Comparison of ENCODE assay signal across 9 mouse cellular contexts in the genomic region with DNA sequence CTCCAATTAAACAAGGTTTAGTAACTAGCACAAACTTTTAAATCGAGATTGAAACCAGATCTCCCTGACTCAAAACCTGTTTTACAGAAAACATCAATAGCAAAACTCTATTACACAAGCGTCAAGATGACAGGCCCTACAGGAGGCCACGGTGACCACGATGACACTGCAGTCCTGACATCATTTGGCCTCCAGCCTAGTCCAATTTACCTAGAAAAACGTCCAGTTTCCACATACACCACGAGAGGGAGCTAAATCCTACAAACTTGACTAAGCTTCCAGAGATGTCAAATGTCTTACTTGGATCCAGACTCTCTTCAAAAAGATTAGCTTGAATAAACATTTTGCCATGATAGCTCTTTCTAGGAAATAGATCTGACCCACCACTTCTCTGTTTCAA. TPM values are rescaled to one million over a fixed set of nuclear protein-coding genes. Genes with fewer than 3 reads are reported as not detected.
DNase-seq lines count a peak whose midpoint lies in the region; ATAC-seq lines count a peak whose summit lies in the region.
"Had no signal": no experiment of that assay in that cellular context is flagged by ENCODE, and none has a peak within 500 bp of the region (broad histone marks: within the 10 kb centered on the region; RNA-seq: fewer than 3 reads in every experiment).

No protein-coding gene starts in this region.

- H3K9ac ChIP-seq in kidney, embryonic 15.5 days = no peak overlapping the region
- H3K9ac ChIP-seq in embryonic facial prominence, embryonic 11.5 days (replicated peaks; ENCODE audit: low read length) = no peak overlapping the region
- H3K9ac ChIP-seq: embryonic facial prominence, embryonic 13.5 days had no signal

- H3K36me3 ChIP-seq in kidney, embryonic 15.5 days = peaks cover 73% of the 10 kb centered on the region
- 0 out of 2 replicates have a peak, but pooled peaks cover 2% of the 10 kb centered on the region for H3K36me3 ChIP-seq in embryonic facial prominence, embryonic 11.5 days (replicated peaks; ENCODE audit: control insufficient read depth, insufficient read depth, low read depth, low read length)

- no peak overlapping the region for H3K27ac ChIP-seq in kidney, embryonic 15.5 days
- no peak overlapping the region for H3K27ac ChIP-seq in embryonic facial prominence, embryonic 11.5 days (replicated peaks; ENCODE audit: low read depth, low read length)
- H3K27ac ChIP-seq: embryonic facial prominence, embryonic 13.5 days had no signal

- peaks cover 11% of the 10 kb centered on the region for H3K4me1 ChIP-seq in kidney, embryonic 15.5 days
- H3K4me1 ChIP-seq in embryonic facial prominence, embryonic 11.5 days (ENCODE audit: control insufficient read depth, insufficient read depth, low read length) = no peaks in the 10 kb centered on the region

- ATAC-seq in kidney, embryonic 15.5 days (replicated peaks; ENCODE audit: low FRiP score) = no peak
- ATAC-seq in embryonic facial prominence, embryonic 11.5 days (replicated peaks; ENCODE audit: insufficient number of reproducible peaks, low FRiP score, low TSS enrichment, low read depth) = no peak
- peak; percentile 84 for ATAC-seq in megakaryocyte progenitor cell, adult 5-6 weeks (replicated peaks; ENCODE audit: poor library complexity)

- 23% methylated on average over 6 of the region's 6 CpGs for WGBS in kidney, embryonic 15.5 days
- WGBS in embryonic facial prominence, embryonic 11.5 days = 34% methylated on average over 6 of the region's 6 CpGs

- no peak overlapping the region for H3K4me3 ChIP-seq in kidney, embryonic 15.5 days (replicated peaks)
- H3K4me3 ChIP-seq in embryonic facial prominence, embryonic 11.5 days (ENCODE audit: low read depth, low read length) = no peak overlapping the region
- H3K4me3 ChIP-seq: embryonic facial prominence, embryonic 13.5 days had no signal

- H3K27me3 ChIP-seq in kidney, embryonic 15.5 days = no peaks in the 10 kb centered on the region
- H3K27me3 ChIP-seq in embryonic facial prominence, embryonic 11.5 days (ENCODE audit: control insufficient read depth, insufficient read depth, low read length) = no peaks in the 10 kb centered on the region
- H3K27me3 ChIP-seq: embryonic facial prominence, embryonic 13.5 days had no signal

- no peaks in the 10 kb centered on the region for H3K9me3 ChIP-seq in kidney, embryonic 15.5 days (replicated peaks)
- H3K9me3 ChIP-seq in embryonic facial prominence, embryonic 11.5 days (replicated peaks; ENCODE audit: control insufficient read depth, low read length) = no peaks in the 10 kb centered on the region
- H3K9me3 ChIP-seq: embryonic facial prominence, embryonic 13.5 days had no signal

- H3K4me2 ChIP-seq in kidney, embryonic 15.5 days = no peak overlapping the region
- H3K4me2 ChIP-seq in embryonic facial prominence, embryonic 11.5 days (ENCODE audit: low read depth, low read length) = no peak overlapping the region
- H3K4me2 ChIP-seq: embryonic facial prominence, embryonic 13.5 days had no signal

- peak; percentile 24 for DNase-seq in kidney, adult 18-20 months
- peak; percentile 35 to 61 for DNase-seq in CD8-positive naive resting alpha-beta T cell, adult 2 months (ENCODE audit: low read depth in 2 of 2, low spot score in 2 of 2)
- DNase-seq in adrenal gland, postnatal 25 days = peak; percentile 39
- peak; percentile 83 for DNase-seq in embryonic facial prominence, embryonic 11.5 days (ENCODE audit: low spot score)
- peak; percentile 77 for DNase-seq in kidney, adult 9 months
- DNase-seq in thymus, postnatal 14 days = peak; percentile 57

RNA-seq across cellular contexts. Expression of gene Mia3, which starts 19.5 kb away (rescaled TPM):
- 99.3 and 101 TPM in 2 replicates for polyA plus RNA-seq in kidney, embryonic 15.5 days (2015; fragmentation: Nextera tagmentation; extraction: Ambion mirVana)
- total RNA-seq in adrenal gland, postnatal 25 days (2021) = 200 and 216 TPM in 2 replicates
- 89.6 and 94.7 TPM in 2 replicates for polyA plus RNA-seq in embryonic facial prominence, embryonic 11.5 days (2014; fragmentation: Nextera tagmentation; extraction: Ambion mirVana)
- total RNA-seq in megakaryocyte progenitor cell, adult 5-6 weeks (2015) = 79.0 and 81.3 TPM in 2 replicates
- total RNA-seq in megakaryocyte progenitor cell, adult 5-6 weeks (2017) = 119 and 129 TPM in 2 replicates

RNA-seq across cellular contexts. Expression of gene Taf1a, which starts 38.9 kb away (rescaled TPM):
- polyA plus RNA-seq in kidney, embryonic 15.5 days (2015; fragmentation: Nextera tagmentation; extraction: Ambion mirVana) = 21.2 and 21.3 TPM in 2 replicates
- 17.0 and 19.7 TPM in 2 replicates for total RNA-seq in adrenal gland, postnatal 25 days (2021)
- polyA plus RNA-seq in embryonic facial prominence, embryonic 11.5 days (2014; fragmentation: Nextera tagmentation; extraction: Ambion mirVana) = 17.0 and 19.5 TPM in 2 replicates
- total RNA-seq in megakaryocyte progenitor cell, adult 5-6 weeks (2015) = 16.1 and 18.4 TPM in 2 replicates
- total RNA-seq in megakaryocyte progenitor cell, adult 5-6 weeks (2017) = 19.5 and 22.4 TPM in 2 replicates

RNA-seq across cellular contexts. Expression of gene Brox, which starts 52.8 kb away (rescaled TPM):
- 44.7 and 46.8 TPM in 2 replicates for polyA plus RNA-seq in kidney, embryonic 15.5 days (2015; fragmentation: Nextera tagmentation; extraction: Ambion mirVana)
- 48.2 and 55.7 TPM in 2 replicates for total RNA-seq in adrenal gland, postnatal 25 days (2021)
- polyA plus RNA-seq in embryonic facial prominence, embryonic 11.5 days (2014; fragmentation: Nextera tagmentation; extraction: Ambion mirVana) = 51.8 and 57.2 TPM in 2 replicates
- 24.6 and 32.7 TPM in 2 replicates for total RNA-seq in megakaryocyte progenitor cell, adult 5-6 weeks (2015)
- total RNA-seq in megakaryocyte progenitor cell, adult 5-6 weeks (2017) = 35.8 and 47.5 TPM in 2 replicates

RNA-seq across cellular contexts. Expression of gene Aida, which starts 53.5 kb away (rescaled TPM):
- 45.5 and 50.8 TPM in 2 replicates for polyA plus RNA-seq in kidney, embryonic 15.5 days (2015; fragmentation: Nextera tagmentation; extraction: Ambion mirVana)
- total RNA-seq in adrenal gland, postnatal 25 days (2021) = 54.3 and 59.3 TPM in 2 replicates
- 33.7 and 40.9 TPM in 2 replicates for polyA plus RNA-seq in embryonic facial prominence, embryonic 11.5 days (2014; fragmentation: Nextera tagmentation; extraction: Ambion mirVana)
- total RNA-seq in megakaryocyte progenitor cell, adult 5-6 weeks (2015) = 39.9 and 44.9 TPM in 2 replicates
- 53.3 and 55.8 TPM in 2 replicates for total RNA-seq in megakaryocyte progenitor cell, adult 5-6 weeks (2017)

Comparison
In these comparisons a context has a peak if more than half of its experiments do, and no peak if none do; other contexts are left out.
1. DNase-seq: peak in every context shown above with its lines; median percentile 83 in embryonic facial prominence, embryonic 11.5 days; 77 in kidney, adult 9 months; 57 in thymus, postnatal 14 days; 48 in CD8-positive naive resting alpha-beta T cell, adult 2 months; 39 in adrenal gland, postnatal 25 days; 24 in kidney, adult 18-20 months.